Mouse (Mus musculus): Measurements from ENCODE around the gene Bcl2a1b. TPM values are rescaled to one million over a fixed set of nuclear protein-coding genes. Genes with fewer than 3 reads are reported as not detected.
"Not testable (repeated sequence)": the region's sequence is repeated elsewhere in the genome, so short reads cannot be mapped to it uniquely, and the experiment has no call there.

The Bcl2a1b gene
- 1 to 10 TPM in 1 of 2 experiments, not detected in 1; 1.2 TPM for total RNA-seq (2021)

DNA sequence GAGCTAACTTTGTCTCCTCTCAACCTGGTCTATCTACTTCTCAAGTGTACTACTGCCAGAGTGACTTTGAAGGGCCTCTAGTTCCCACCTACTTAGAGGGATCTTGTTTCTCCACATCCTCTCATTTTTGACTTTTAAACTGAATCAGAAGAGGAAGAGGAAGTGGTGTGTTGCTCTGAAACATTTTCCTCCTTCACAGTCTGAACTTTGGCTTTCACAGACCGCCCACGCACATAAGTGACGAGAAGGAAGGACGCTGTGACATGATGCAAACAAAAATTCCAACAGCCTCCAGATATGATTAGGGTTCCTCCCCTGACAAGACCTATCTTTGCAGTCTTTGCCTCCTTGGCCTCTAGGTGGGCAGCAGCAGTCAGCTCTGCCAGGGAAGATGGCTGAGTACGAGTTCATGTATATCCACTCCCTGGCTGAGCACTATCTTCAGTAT, at the start of gene Bcl2a1b, which contains the start of gene Gm29094:
Gene Bcl2a1b, plus strand, starts transcription at position 241 of the 448 bp plus-strand sequence.
Gene Gm29094, plus strand, starts transcription at position 411 of the 448 bp plus-strand sequence.
- intact Hi-C loops (cut with DNase I); DNase-seq: not testable (repeated sequence)

DNA sequence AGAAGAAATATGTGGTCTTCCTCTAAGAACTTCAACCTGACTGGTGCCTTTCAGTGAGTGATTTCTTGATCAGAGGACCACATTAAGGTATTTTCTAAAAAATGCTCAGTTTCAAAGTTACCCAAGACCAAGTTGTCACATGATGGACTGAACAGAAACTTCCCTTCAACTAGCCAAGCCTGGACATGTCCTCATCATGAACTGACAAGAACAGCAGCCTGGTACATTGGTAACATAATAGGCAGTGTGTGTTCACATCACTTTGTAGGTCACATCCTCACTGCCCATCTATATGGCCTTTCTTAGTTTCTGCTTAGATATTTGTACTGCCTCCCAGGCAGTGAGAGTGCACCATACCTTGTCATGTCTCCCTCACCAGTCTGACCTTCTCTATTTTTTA, 26.5 kb upstream of the Bcl2a1b start:
- DNase-seq; intact Hi-C loops (cut with DNase I): not testable (repeated sequence)

GRCm38 (mm10) chr9:89178833-89179232, 20.2 kb upstream of the Bcl2a1b start:
- peak; percentile 70 to 80 for DNase-seq
- intact Hi-C loops (cut with DNase I): not testable (repeated sequence)

DNA sequence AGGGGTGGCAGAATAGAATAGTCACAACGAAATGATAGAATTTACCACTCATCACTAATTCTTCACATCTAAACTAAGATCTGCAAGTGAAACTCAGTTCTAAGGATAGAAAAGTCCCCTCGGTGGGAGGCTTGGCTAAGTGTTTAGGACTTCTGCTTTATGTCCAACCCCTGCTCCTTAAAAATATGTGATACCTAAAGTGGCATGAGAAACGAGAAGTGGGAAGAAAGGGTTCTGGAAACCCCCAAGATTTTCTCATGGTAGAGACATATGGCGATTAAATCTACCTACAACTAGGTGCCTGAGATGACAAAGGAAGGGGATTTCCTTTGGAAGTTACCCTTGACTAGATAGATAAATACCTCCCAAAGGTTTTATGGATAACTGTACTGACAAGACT, 19.5 kb upstream of the Bcl2a1b start:
- DNase-seq; intact Hi-C loops (cut with DNase I): not testable (repeated sequence)

GRCm38 (mm10) chr9:89187006-89187405, 12.0 kb upstream of the Bcl2a1b start:
- intact Hi-C loops (cut with DNase I); DNase-seq: not testable (repeated sequence)

DNA sequence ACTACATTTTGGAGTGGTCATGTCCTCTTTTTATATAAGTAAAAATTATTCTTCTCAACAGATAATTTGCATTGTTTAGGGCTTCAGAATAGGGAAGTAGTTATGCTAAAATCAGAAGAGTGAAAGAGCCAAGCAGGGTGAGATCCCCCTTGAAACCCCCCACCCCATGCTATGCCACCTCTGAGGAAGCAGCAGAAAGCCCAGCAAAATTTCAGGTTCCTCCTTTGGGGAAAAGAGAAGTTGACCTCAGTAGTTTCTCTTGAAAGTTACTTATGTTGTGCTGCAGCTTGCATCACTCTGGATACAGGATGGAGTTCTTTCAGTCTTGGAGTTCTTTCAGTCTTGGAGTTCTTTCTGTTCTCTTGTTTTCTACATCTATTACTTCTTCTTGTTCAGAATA, 3.5 kb upstream of the Bcl2a1b start:
- intact Hi-C loops (cut with DNase I); DNase-seq: not testable (repeated sequence)

GRCm38 (mm10) chr9:89197509-89197908, 1.5 kb upstream of the Bcl2a1b start:
- intact Hi-C loops (cut with DNase I); DNase-seq: not testable (repeated sequence)

- DNase-seq; intact Hi-C loops (cut with DNase I): not testable (repeated sequence)
These were observed 660 bp upstream of the Bcl2a1b start for GRCm38 (mm10) chr9:89198349-89198748.

GRCm38 (mm10) chr9:89202256-89202655, 3.2 kb downstream of the Bcl2a1b start:
- intact Hi-C loops (cut with DNase I); DNase-seq: not testable (repeated sequence)

DNA sequence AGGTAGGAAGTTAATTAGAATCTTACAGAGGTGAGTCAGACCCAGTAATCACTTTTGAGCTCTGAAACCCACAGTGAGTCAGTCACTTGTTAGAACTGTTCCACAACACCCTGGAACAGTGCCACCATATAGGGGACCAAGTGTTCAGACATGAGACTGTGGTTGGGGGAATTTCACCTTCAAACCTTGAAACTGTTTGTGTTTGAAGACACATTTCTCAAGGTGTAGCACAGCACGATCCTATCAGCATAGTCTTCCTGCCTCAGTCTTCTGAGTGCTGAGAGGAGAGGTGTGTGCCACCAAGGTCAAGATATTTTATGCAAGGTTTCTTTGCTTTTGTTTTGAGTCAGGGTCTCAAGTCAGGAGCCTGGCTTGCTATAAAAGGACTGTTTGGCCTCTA, 9.9 kb downstream of the Bcl2a1b start:
- intact Hi-C loops (cut with DNase I); DNase-seq: not testable (repeated sequence)

- intact Hi-C loops (cut with DNase I); DNase-seq: not testable (repeated sequence)
These were observed 11.5 kb downstream of the Bcl2a1b start, which contains the start of gene Mthfs for GRCm38 (mm10) chr9:89210353-89211064. Gene Mthfs, plus strand, starts transcription at chr9:89210676.

- intact Hi-C loops (cut with DNase I): not testable (repeated sequence)
- DNase-seq: peak; percentile 87 to 98
These were observed 12.3 kb downstream of the Bcl2a1b start for GRCm38 (mm10) chr9:89211065-89211858.

DNA sequence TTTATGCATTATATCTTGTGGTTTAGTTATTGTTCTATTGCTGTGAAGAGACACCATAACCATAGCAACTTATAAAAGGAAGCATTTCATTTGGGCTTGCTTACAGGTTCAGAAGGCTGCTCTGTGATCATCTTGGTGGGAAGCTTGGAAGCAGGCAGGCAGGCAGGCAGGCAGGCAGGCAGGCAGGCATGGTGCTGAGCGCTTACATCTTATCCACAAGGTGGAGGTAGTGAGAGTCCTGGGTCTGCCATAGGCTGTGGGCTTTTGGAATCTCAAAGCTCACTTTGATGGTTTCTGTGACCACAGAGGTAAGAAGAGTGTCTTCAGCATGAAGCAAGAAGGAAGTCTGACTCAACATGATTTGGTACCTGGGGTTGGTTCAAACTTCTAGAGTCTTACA, 13.4 kb downstream of the Bcl2a1b start:
- intact Hi-C loops (cut with DNase I); DNase-seq: not testable (repeated sequence)

- intact Hi-C loops (cut with DNase I); DNase-seq: not testable (repeated sequence)
These were observed 19.2 kb downstream of the Bcl2a1b start for GRCm38 (mm10) chr9:89218174-89218573.

DNA sequence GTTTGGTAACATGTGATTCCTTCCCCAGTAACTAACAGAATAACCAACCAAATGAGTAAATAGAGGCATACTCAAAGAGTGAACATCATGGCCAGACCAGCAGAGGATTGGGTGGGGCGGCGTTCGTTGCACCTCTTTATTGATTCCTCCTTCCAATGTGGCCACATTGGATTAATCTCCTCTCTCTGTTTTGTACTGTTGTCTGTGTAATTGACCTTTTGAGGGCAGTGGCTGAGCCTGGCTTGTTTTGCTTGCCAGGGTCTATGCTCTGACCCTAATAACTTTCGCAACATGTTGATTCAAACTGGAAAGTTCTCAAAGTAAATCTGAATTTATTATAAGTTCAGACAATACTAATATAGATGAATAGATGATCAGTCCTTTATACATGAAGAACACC, 20.7 kb downstream of the Bcl2a1b start:
- intact Hi-C loops (cut with DNase I): loop anchor here (1.0 kb wide), 1 partner anchor 510 kb away; no protein-coding TSS in a partner anchor
- not testable (repeated sequence) for DNase-seq

GRCm38 (mm10) chr9:89220704-89221287, 21.8 kb downstream of the Bcl2a1b start:
- intact Hi-C loops (cut with DNase I); DNase-seq: not testable (repeated sequence)

GRCm38 (mm10) chr9:89226071-89226470, 27.1 kb downstream of the Bcl2a1b start:
- intact Hi-C loops (cut with DNase I): loop anchor here (2.0 kb wide), 1 partner anchor 449 kb away; no protein-coding TSS in a partner anchor
- no peak for DNase-seq

- DNase-seq: no peak
- intact Hi-C loops (cut with DNase I): no loop called here
These were observed 29.1 kb downstream of the Bcl2a1b start for GRCm38 (mm10) chr9:89228122-89228521.

GRCm38 (mm10) chr9:89230897-89231497, 32.0 kb downstream of the Bcl2a1b start:
- intact Hi-C loops (cut with DNase I): not testable (repeated sequence)
- peak; percentile 25 to 26 for DNase-seq

GRCm38 (mm10) chr9:89237131-89237530, 38.1 kb downstream of the Bcl2a1b start:
- intact Hi-C loops (cut with DNase I): not testable (repeated sequence)

More at GRCm38 (mm10) chr9:89237131-89237530, 38.1 kb downstream of the Bcl2a1b start:
- not testable (repeated sequence) for DNase-seq

All from heart, postnatal 36 days (tissue).